ENCODE assay signal across 8 mouse cellular contexts in genomic region chr3:122046187-122046620, GRCm38 (mm10). TPM values are rescaled to one million over a fixed set of nuclear protein-coding genes. Genes with fewer than 3 reads are reported as not detected.
DNase-seq lines count a peak whose midpoint lies in the region; ATAC-seq lines count a peak whose summit lies in the region.

No protein-coding gene starts in this region.

- intact Hi-C loops in gastrocnemius, postnatal 36 days (cut with DNase I): no loop called here

- H3K4me2 ChIP-seq in neural tube, embryonic 13.5 days: peak overlapping the region; percentile 38; the same call in 1 of the 2 replicates

- ATAC-seq in neural tube, embryonic 13.5 days (ENCODE audit: low read depth): peak; percentile 68

- H3K9ac ChIP-seq in neural tube, embryonic 13.5 days: no peak overlapping the region

- H3K4me1 ChIP-seq in neural tube, embryonic 13.5 days (replicated peaks): peaks cover 63% of the 10 kb centered on the region

- peaks cover 76% of the 10 kb centered on the region for H3K27me3 ChIP-seq in neural tube, embryonic 13.5 days

- H3K4me3 ChIP-seq in neural tube, embryonic 13.5 days: no peak overlapping the region

- under 1% methylated on average over 10 of the region's 10 CpGs for WGBS in neural tube, embryonic 13.5 days

- H3K27ac ChIP-seq in neural tube, embryonic 13.5 days (replicated peaks): no peak overlapping the region

- no peaks in the 10 kb centered on the region for H3K9me3 ChIP-seq in neural tube, embryonic 13.5 days

- peak; percentile 22 to 45 for DNase-seq in adrenal gland, adult (ENCODE audit: inconsistent age in 2 of 2, low spot score in 1 of 2)
- no peak for DNase-seq in adrenal gland, adult 18-20 months (ENCODE audit: low spot score in 2 of 2)
- peak; percentile 27 for DNase-seq in embryo, embryonic 10 days (ENCODE audit: low spot score)
- DNase-seq in gastrocnemius, postnatal 36 days: peak; percentile 47 to 49
- peak; percentile 73 for DNase-seq in kidney, postnatal 14 days
- DNase-seq in testis, postnatal 14 days (ENCODE audit: low spot score): no peak
- no peak for DNase-seq in thymus, postnatal 4 days

- H3K36me3 ChIP-seq in neural tube, embryonic 13.5 days: no peaks in the 10 kb centered on the region

RNA-seq across cellular contexts. Expression of gene Abca4, which starts 2.0 kb away (rescaled TPM):
- 1 to 10 TPM; 1.1 to 3.2 TPM for total RNA-seq in adrenal gland, adult 18-20 months (2021)
- total RNA-seq in gastrocnemius, postnatal 36 days (2021): 1 to 10 TPM in 1 of 2 experiments, under 1 TPM in 1; 0.79 to 1.2 TPM
- polyA plus RNA-seq in neural tube, embryonic 13.5 days (2015; fragmentation: Nextera tagmentation; extraction: Ambion mirVana): 1.2 and 1.3 TPM in 2 replicates

Comparison
In these comparisons a context has a peak if more than half of its experiments do, and no peak if none do; other contexts are left out.
1. DNase-seq: peak in adrenal gland, adult (2 of 2), embryo, embryonic 10 days (single experiment), gastrocnemius, postnatal 36 days (2 of 2) and kidney, postnatal 14 days (single experiment); none in adrenal gland, adult 18-20 months (0 of 2), testis, postnatal 14 days (single experiment) and thymus, postnatal 4 days (single experiment).